Mouse (Mus musculus) heart, embryonic 15.5 days (tissue): ENCODE measurements around the gene Gigyf1. TPM values are rescaled to one million over a fixed set of nuclear protein-coding genes. Genes with fewer than 3 reads are reported as not detected.

Experiments
- ATAC-seq: fragments of 200-750 bp; cut with Nextera tagmentation; replicated peaks from 2 replicates; pipeline ENCODE4 v1.8.0; 2017; ENCODE audit warnings: low read depth, moderate TSS enrichment; ENCODE audit not compliant: insufficient number of reproducible peaks, insufficient read depth, low FRiP score
- H3K27ac ChIP-seq: fragments of 300-500 bp; sonication (generic); 2 replicates; pipeline ENCODE4 v1.5.1; 2015; ENCODE audit warnings: mild to moderate bottlenecking, inconsistent platforms
- H3K27me3 ChIP-seq: fragments of 300-500 bp; sonication (generic); 2 replicates; pipeline ENCODE4 v1.6.1; 2015; ENCODE audit warnings: inconsistent platforms
- H3K36me3 ChIP-seq: fragments of 300-500 bp; sonication (generic); 2 replicates; pipeline ENCODE4 v1.6.1; 2015; ENCODE audit warnings: mild to moderate bottlenecking, inconsistent platforms
- H3K4me1 ChIP-seq: fragments of 300-500 bp; sonication (generic); replicated peaks from 2 replicates; pipeline ENCODE4 v1.6.1; 2015; ENCODE audit warnings: inconsistent platforms
- H3K4me2 ChIP-seq: fragments of 300-500 bp; sonication (generic); 2 replicates; pipeline ENCODE4 v1.6.1; 2015; ENCODE audit warnings: inconsistent platforms, mild to moderate bottlenecking, moderate library complexity
- H3K4me3 ChIP-seq: fragments of 300-500 bp; sonication (generic); 2 replicates; pipeline ENCODE4 v1.5.1; 2015; ENCODE audit warnings: mild to moderate bottlenecking, inconsistent platforms
- H3K9ac ChIP-seq: fragments of 300-500 bp; sonication (generic); 2 replicates; pipeline ENCODE4 v1.6.1; 2015; ENCODE audit warnings: mild to moderate bottlenecking, inconsistent platforms
- H3K9me3 ChIP-seq: fragments of 300-500 bp; sonication (generic); replicated peaks from 2 replicates; pipeline ENCODE4 v1.6.1; 2016; ENCODE audit warnings: inconsistent platforms
- whole genome bisulfite sequencing: fragments of 180-500 bp; shearing (Covaris S2); methylation state at CpG from one replicate; pipeline ENCODE4 v1.1.7; 2015; ENCODE audit warnings: mixed read lengths; 5-methylcytosine and 5-hydroxymethylcytosine counted together
- polyA plus RNA-seq: library from polyadenylated mRNA; unstranded; fragments of >200 nt; fragmentation: Nextera tagmentation; extraction: Ambion mirVana; gene quantifications from 2 replicates; pipeline ENCODE4 v1.2.1, GENCODE M21; 2015

Gigyf1 gene
- polyA plus RNA-seq, 1 experiment from 2014 or later = 8.9 TPM

DNA sequence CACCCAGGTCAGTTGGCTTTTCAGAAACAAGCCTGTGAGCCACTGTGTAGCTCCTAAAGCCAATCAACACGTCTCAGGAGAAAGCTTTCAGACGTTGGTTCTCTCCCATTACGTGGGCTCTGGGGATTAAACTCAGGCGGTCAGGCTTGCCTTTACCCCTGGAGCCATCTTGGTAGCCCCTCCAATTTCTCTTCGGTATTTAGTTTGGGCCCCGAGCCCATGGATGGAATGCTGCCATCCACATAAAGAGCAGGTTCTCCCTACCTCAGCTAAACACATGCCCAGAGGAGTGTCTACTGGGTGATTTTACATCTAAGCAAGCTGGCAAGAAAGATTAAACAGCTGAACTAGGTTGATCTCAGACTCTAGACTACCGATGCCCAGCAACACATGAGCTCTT lies 18.2 kb upstream of the Gigyf1 start:
- ATAC-seq = no peak
- Histone ChIP-seq H3K27me3 (no peaks in the 10 kb centered on the region), H3K36me3 (no peaks in the 10 kb centered on the region), H3K9me3 (no peaks in the 10 kb centered on the region), H3K4me2 (no peak overlapping the region), H3K4me1 (peaks cover 18% of the 10 kb centered on the region), H3K4me3 (no peak overlapping the region), H3K27ac (no peak overlapping the region), H3K9ac (no peak overlapping the region)
- 86% methylated on average over 7 of the region's 7 CpGs for WGBS

DNA sequence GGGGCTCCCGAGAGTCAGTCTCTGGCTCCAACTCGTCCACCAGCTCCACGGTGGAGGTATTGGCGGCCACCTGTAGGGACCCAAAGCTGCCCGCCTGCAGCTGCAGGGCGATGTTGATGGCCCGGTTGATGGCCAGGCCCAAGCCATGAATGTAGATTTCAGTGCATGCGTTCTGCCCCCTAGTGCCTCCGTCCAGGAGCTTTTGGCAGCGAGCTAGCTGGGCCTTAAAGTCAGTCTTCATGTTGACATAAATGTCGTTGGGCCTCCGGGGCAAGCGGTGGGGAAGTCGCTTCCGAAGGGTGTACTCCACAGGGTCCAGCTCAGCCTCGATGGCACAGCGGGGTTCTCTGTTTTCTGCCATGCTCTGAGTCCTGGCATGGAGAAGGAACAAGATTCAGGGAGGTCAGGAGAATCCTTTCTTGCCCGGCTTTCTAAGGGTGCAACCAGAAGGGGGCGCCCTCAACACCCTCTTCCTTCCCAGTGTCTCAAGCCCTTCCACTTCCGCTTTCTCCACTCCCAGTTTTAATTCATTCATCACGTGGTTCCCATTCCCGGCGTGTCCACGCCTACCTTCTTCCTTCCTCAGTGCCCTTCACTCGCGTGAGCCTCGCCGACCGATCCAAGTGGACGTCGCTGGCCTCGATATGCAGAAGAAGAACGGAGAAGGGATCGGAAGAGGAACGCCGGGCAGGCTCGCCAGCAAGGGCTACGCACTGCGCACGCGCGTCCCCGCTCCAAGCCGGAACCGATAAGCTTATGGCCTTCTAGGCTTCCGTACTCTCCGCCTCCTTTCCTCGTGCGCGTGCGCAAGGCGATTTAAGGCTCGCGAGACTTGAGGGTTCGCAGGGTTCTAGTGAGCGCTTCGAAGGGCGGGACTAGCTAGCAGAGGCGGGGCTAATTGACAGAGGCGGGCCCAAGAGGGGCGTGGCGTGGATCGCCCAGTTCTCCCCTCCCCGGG lies 16.4 kb upstream of the Gigyf1 start, which contains the start of gene Pop7:
TSS of gene Pop7 (minus strand) at position 810 of the 958 bp plus-strand sequence.
- no peaks in the 10 kb centered on the region for H3K9me3 ChIP-seq
- peak; percentile 98 for ATAC-seq
- peak within 1 kb of the TSS; percentile 72 for H3K9ac ChIP-seq
- H3K4me2 ChIP-seq = peak within 1 kb of the TSS; percentile 77
- H3K27ac ChIP-seq = peak within 1 kb of the TSS; percentile 99
- peak within 1 kb of the TSS; percentile 82 for H3K4me3 ChIP-seq
- H3K27me3 ChIP-seq = no peaks in the 10 kb centered on the region
- H3K4me1 ChIP-seq = peaks cover 18% of the 10 kb centered on the region
- 3% methylated on average over 64 of the region's 64 CpGs for WGBS
- no peaks in the 10 kb centered on the region for H3K36me3 ChIP-seq

DNA sequence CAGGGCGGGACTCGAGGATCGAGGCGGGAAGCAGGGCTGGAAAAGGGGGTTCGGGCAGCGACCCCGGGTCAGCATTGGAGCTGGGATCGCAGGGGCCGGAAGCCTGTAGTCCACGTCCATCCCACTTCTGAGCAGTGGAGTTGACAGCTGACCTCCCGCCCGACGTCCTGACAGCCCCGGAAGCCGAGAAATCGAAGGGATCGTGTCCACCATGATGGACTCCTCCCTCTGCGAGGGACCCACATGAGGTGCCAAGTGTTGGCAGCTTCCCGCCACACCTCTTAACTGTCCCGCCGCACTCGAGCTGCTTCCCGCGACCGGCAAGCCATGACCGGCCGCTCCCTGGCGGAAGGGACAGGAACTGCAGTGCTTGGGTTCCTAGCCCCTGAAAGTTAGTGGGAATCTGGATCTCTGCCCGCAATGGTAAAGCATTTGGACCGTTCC lies 15.7 kb upstream of the Gigyf1 start:
- H3K9me3 ChIP-seq = no peaks in the 10 kb centered on the region
- H3K36me3 ChIP-seq = no peaks in the 10 kb centered on the region
- under 1% methylated on average over 28 of the region's 30 CpGs for WGBS
- no peaks in the 10 kb centered on the region for H3K27me3 ChIP-seq
- peak overlapping the region; percentile 77 for H3K4me2 ChIP-seq
- peak overlapping the region; percentile 56 for H3K9ac ChIP-seq
- peaks cover 18% of the 10 kb centered on the region for H3K4me1 ChIP-seq
- peak; percentile 88 for ATAC-seq
- H3K4me3 ChIP-seq = peak overlapping the region; percentile 82
- peak overlapping the region; percentile 99 for H3K27ac ChIP-seq

DNA sequence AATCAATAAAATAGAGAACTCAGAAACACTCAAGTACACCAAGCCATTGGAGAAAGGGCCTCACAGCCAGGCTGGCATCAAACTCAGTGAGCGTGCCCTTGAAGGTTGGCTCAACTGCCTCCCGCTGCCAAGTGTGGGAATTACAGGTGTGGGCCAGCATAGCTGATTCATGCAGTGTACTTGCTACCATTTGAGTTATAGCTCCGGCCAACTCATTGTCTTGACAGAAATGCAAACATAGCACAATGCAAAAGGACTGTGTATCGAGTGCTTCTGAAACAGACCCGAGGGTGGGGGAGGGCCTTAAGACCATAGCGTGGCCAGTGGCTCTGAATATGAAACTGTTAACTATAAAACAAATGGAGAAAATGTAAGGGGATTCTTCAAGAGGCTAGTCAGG lies 14.3 kb upstream of the Gigyf1 start:
- Histone ChIP-seq H3K4me3 (no peak overlapping the region), H3K9me3 (no peaks in the 10 kb centered on the region), H3K36me3 (no peaks in the 10 kb centered on the region), H3K27ac (no peak overlapping the region), H3K9ac (no peak overlapping the region), H3K4me2 (no peak overlapping the region), H3K4me1 (peaks cover 18% of the 10 kb centered on the region), H3K27me3 (no peaks in the 10 kb centered on the region)
- 82% methylated on average over 6 of the region's 6 CpGs for WGBS
- no peak for ATAC-seq

DNA sequence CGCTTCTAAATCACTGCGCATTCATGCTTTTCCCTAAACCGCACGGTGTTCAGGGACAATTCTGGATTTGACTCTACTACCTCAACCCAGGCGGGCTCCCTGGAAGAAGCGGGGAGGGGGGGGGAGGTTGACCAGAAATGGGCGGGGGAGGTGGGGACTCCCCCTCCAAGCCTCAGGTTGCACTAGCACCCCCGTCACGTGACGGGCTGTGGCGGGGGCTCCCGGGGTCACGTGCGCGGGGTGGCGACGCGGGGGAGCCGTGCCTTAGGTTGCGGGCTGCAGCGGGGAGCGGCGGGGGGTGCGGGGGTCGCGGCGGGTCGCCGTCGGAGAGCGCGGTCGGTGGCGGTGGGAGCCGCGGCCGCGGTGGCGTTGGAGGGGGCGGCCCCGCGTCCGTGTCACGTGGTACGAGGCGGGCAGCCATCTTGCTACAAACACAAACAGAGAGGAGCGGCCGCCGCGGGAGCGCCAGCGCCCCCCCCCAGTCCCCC lies 8.3 kb upstream of the Gigyf1 start:
- Histone ChIP-seq H3K4me1 (peaks cover 45% of the 10 kb centered on the region), H3K9me3 (no peaks in the 10 kb centered on the region)
- 3% methylated on average over 23 of the region's 52 CpGs for WGBS

DNA sequence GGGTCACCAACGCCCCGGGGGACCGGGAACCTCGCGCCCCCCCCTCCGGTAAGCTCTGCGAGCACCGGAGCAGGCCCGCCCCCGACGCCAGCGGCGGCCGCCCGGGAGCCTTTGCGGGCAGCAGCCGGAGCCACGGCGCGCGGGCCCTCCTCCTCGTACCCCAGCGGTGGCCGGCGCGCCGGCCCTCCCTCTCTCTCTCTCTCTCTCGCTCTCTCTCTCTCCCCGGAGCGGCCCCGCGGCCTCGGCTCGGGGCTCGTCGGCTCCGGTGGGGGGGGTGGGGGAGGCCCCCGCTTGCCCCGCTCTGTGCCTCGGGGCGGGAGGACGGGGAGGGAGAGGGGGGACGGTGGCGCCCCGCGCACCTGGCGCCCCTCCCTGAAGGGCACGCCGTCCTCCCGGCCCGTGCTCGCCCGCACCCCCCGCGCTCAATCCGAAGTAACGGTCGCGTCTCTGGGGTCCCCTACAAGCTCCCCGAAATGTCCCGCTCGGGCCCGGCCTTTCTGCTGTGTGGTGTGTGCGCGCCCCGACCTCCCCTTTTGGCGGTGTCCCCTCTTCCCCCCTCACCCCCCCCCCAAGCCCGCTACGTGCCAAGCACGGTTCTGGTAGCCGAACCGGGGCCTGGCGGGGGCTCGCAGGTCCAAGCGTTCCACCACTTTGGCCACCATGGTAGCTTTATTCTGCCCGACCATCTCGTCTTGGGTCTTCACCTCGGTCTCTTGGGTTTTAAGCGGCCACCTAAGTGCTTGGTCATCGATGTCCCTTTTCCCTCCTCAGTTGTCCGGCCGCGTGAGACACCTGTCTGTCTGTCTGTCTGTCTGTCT lies 7.6 kb upstream of the Gigyf1 start:
- no peaks in the 10 kb centered on the region for H3K27me3 ChIP-seq
- H3K36me3 ChIP-seq = no peaks in the 10 kb centered on the region
- peak; percentile 55 for ATAC-seq
- peak overlapping the region; percentile 86 for H3K4me2 ChIP-seq
- H3K9me3 ChIP-seq = no peaks in the 10 kb centered on the region
- peaks cover 47% of the 10 kb centered on the region for H3K4me1 ChIP-seq
- H3K27ac ChIP-seq = peak overlapping the region; percentile 87
- peak overlapping the region; percentile 94 for H3K9ac ChIP-seq
- H3K4me3 ChIP-seq = peak overlapping the region; percentile 93
- under 1% methylated on average over 51 of the region's 83 CpGs for WGBS

More for the DNA sequence above, 8.3 kb upstream of the Gigyf1 start:
- H3K4me2 ChIP-seq = peak overlapping the region; percentile 86
- ATAC-seq = peak; percentile 73
- peak overlapping the region; percentile 94 for H3K9ac ChIP-seq
- H3K36me3 ChIP-seq = no peaks in the 10 kb centered on the region
- peak overlapping the region; percentile 87 for H3K27ac ChIP-seq
- H3K4me3 ChIP-seq = peak overlapping the region; percentile 93
- no peaks in the 10 kb centered on the region for H3K27me3 ChIP-seq

DNA sequence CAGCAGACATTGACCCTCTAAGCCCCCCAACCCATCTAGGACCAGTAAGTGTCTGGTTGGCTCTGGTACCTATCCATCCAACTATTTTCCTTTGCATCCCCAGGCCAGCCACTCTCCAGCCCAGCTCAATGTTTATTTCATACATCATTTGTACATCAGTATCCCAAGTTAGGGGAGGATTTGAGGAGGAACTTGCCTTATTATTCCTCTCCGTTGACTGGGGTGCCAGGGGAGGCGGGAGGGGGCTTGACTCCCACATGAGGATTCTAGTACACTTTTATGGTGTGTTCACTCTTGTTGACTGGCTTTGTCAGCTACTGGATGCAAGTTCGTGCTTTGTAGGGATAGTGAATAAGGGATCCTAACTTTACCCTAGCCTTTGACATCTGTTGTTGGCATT lies 6.6 kb upstream of the Gigyf1 start:
- H3K36me3 ChIP-seq = no peaks in the 10 kb centered on the region
- H3K9me3 ChIP-seq = no peaks in the 10 kb centered on the region
- peak overlapping the region; percentile 86 for H3K4me2 ChIP-seq
- H3K27ac ChIP-seq = no peak overlapping the region
- H3K4me1 ChIP-seq = peaks cover 47% of the 10 kb centered on the region
- H3K9ac ChIP-seq = no peak overlapping the region; the same call in 1 of the 2 replicates
- 64% methylated on average over 3 of the region's 3 CpGs for WGBS
- no peak for ATAC-seq
- H3K4me3 ChIP-seq = peak overlapping the region; percentile 93
- no peaks in the 10 kb centered on the region for H3K27me3 ChIP-seq

DNA sequence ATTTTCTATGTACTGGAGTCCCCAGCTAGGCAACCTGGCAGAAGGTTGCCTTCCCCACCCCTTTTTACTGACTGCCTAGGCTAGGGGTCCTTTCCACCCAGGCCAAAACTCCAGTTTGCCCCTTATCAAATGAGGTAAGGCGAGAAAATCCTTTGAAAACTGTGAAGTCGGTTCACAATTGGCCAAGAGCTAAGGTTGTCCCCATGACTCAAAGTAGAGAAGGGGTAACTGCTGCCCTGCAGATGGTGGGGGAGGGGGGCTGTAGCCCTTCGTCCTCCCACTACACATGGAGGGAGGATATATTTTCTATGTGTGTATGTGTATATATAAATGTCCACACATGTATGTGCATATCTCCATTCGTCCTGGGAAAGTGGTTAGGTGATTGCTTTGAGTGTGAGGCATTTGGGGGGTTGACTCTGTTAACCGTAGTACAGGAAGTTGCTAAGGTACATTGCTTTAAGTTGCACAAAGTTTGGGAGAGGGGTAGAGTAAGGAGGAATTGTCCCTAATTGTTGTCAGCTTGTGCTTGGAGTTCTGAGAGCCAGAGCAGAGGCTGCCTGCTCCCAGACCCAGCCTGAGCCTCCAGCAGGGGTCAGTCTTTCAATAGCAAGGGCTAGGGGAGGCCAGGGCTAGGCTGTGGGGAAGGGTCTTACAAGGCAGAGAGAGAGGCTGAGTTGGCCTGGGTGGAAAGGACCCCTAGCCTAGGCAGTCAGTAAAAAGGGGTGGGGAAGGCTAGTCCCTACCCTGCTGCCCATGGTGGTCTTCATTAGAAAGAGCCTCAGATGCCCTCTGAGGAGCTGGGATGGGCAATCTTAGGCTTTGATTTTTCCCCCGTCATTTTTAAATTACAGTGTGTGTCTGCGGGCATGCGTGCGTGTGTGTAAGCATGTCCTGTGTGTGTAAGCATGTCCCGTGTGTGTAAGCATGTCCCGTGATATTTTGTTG lies 5.2 kb upstream of the Gigyf1 start:
- H3K9me3 ChIP-seq = no peaks in the 10 kb centered on the region
- H3K36me3 ChIP-seq = no peaks in the 10 kb centered on the region
- H3K4me2 ChIP-seq = no peak overlapping the region
- no peak overlapping the region for H3K4me3 ChIP-seq
- H3K27me3 ChIP-seq = no peaks in the 10 kb centered on the region
- H3K4me1 ChIP-seq = peaks cover 47% of the 10 kb centered on the region
- no peak for ATAC-seq
- WGBS = 72% methylated on average over 11 of the region's 11 CpGs
- no peak overlapping the region for H3K27ac ChIP-seq
- 0 out of 2 replicates have a peak overlapping the region, but pooled peaks have one; percentile 21 for H3K9ac ChIP-seq

DNA sequence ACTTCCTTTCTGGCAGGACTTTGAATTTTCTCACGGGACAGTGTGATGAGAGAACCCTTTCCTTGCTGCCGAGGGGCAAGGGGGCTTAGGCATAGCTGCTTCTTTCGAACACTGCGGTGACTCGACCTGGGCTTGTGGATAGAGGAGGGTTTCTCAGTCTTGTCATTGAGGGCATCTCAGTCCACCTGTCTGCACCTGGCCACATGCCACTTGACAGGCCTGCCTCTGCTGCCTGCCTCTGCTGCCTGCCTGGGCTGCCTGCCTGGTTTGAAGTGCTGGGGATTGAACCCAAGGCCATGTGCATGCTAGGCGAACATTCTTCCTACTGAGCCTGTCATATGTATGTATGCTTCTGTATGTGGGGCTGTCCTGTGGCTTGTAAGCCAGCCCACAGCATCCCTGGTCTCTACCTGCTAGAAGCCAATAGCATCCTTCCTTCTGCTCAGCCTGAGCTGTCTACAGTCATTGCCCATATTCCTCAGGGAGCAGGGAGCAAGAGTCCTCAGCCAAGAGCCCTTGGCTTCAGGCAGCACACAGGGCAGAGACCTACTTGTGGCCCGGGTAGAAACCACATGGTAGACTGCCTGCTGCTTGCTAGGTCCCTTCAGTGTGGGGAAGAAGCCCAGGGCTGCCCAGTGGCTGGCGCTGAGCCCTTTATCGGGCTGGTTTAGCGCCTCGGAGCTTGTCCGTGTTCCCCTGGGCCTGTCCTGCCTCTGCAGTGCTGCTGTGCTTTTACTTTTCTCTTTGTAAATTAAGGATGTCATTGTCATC lies 4.2 kb upstream of the Gigyf1 start:
- no peak for ATAC-seq
- H3K9ac ChIP-seq = no peak overlapping the region

DNA sequence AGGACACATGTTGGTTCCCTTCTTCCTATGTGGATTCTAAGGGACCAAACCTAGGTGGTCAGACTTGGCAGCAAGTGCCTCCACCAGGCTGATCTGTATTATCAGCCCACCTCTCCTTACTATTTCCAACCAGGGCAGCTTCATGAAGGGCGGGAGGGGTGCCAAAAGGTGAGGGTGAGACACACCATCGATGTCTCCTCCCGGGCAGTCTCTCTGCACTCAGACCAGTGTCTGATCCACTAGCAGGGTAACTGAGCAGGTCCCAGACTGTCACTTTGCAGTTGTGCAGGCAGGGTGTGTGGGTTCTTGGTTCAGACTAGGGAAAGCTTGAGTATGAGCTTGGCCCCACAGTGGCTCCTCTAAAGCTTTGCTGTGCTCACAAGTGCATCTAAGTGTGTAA lies 3.5 kb upstream of the Gigyf1 start:
- Histone ChIP-seq H3K4me2 (no peak overlapping the region), H3K36me3 (peaks cover 16% of the 10 kb centered on the region), H3K4me3 (no peak overlapping the region), H3K27ac (no peak overlapping the region), H3K9ac (no peak overlapping the region), H3K9me3 (no peaks in the 10 kb centered on the region), H3K27me3 (no peaks in the 10 kb centered on the region), H3K4me1 (peaks cover 45% of the 10 kb centered on the region)
- 88% methylated on average over 3 of the region's 3 CpGs for WGBS
- no peak for ATAC-seq

More for the DNA sequence above, 4.2 kb upstream of the Gigyf1 start:
- Histone ChIP-seq H3K4me1 (peaks cover 47% of the 10 kb centered on the region), H3K4me3 (no peak overlapping the region), H3K27ac (no peak overlapping the region), H3K4me2 (no peak overlapping the region), H3K27me3 (no peaks in the 10 kb centered on the region), H3K36me3 (peaks cover 9% of the 10 kb centered on the region; the same call in 1 of the 2 replicates), H3K9me3 (no peaks in the 10 kb centered on the region)
- whole genome bisulfite sequencing = 74% methylated on average over 12 of the region's 12 CpGs
